Mouse (Mus musculus) myocyte (in vitro differentiated cells): ENCODE measurements around the gene R3hdm4.

ENCODE experiments used
- CEBPB ChIP-seq: IDR thresholded peaks from 2 replicates; pipeline ENCODE4 v1.6.1; 2011; ENCODE audit warnings: mild to moderate bottlenecking, moderate library complexity; ENCODE audit not compliant: poor library complexity, insufficient read depth, severe bottlenecking
- E2F4 ChIP-seq: IDR thresholded peaks from one replicate; pipeline ENCODE4 v1.6.1; 2011; ENCODE audit warnings: mild to moderate bottlenecking, control low read depth, moderate library complexity; ENCODE audit not compliant: insufficient read depth
- MAX ChIP-seq: IDR thresholded peaks from one replicate; pipeline ENCODE4 v1.6.1; 2011; ENCODE audit warnings: low read depth, mild to moderate bottlenecking, control low read depth
- MYOG ChIP-seq, 3 experiments: IDR thresholded peaks; one replicate each; pipeline ENCODE4 v1.6.1; 2011; ENCODE audit warnings: control low read depth in 2 of 3, low read depth in 2 of 3, mild to moderate bottlenecking in 2 of 3; ENCODE audit not compliant: insufficient read length in 2 of 3, control insufficient read depth in 1 of 3, insufficient read depth in 1 of 3
- POLR2A ChIP-seq: IDR thresholded peaks from one replicate; pipeline ENCODE4 v1.6.1; 2011; ENCODE audit warnings: low read depth, mild to moderate bottlenecking, control low read depth, moderate library complexity; ENCODE audit not compliant: insufficient read length
- POLR2AphosphoS2 ChIP-seq: IDR thresholded peaks from one replicate; pipeline ENCODE4 v1.6.1; 2011; ENCODE audit warnings: low read depth, control low read depth; ENCODE audit not compliant: insufficient read length
- SRF ChIP-seq: IDR thresholded peaks from one replicate; pipeline ENCODE4 v1.6.1; 2011; ENCODE audit warnings: low read depth; ENCODE audit not compliant: control insufficient read depth, insufficient read length
- TCF12 ChIP-seq: IDR thresholded peaks from one replicate; pipeline ENCODE4 v1.6.1; 2011; ENCODE audit warnings: mild to moderate bottlenecking, control low read depth; ENCODE audit not compliant: poor library complexity, insufficient read depth, severe bottlenecking
- TCF3 ChIP-seq: IDR thresholded peaks from one replicate; pipeline ENCODE4 v1.6.1; 2011; ENCODE audit warnings: low read depth, control low read depth; ENCODE audit not compliant: insufficient read length

GRCm38 (mm10) chr10:79862049-79862788, 58.8 kb downstream of the R3hdm4 start:
- TF ChIP-seq POLR2AphosphoS2 (peak; percentile 66), CEBPB (no peak), POLR2A (no peak), MYOG (IDR thresholded peaks at IDR 0.05; ENCODE audit: control insufficient read depth in 1 of 3, insufficient read depth in 1 of 3, insufficient read length in 2 of 3, low read depth in 2 of 3) (no peak), TCF3 (no peak), E2F4 (no peak), SRF (no peak), TCF12 (no peak), MAX (no peak)
